Mouse (Mus musculus) lung, embryonic 15.5 days (tissue): ENCODE results near the gene Rtca. TPM values are rescaled to one million over a fixed set of nuclear protein-coding genes. Genes with fewer than 3 reads are reported as not detected.

ENCODE experiments used
- ATAC-seq: fragments of 200-750 bp; cut with Nextera tagmentation; 2 replicates; pipeline ENCODE4 v1.8.0; 2017; ENCODE audit warnings: moderate number of reproducible peaks, borderline replicate concordance; ENCODE audit not compliant: low FRiP score, low TSS enrichment; ENCODE audit errors: extremely low read depth
- H3K27ac ChIP-seq: fragments of 300-500 bp; sonication (generic); 2 replicates; pipeline ENCODE4 v1.5.1; 2015; ENCODE audit warnings: moderate library complexity, mild to moderate bottlenecking, inconsistent platforms
- H3K27me3 ChIP-seq: fragments of 300-500 bp; sonication (generic); 2 replicates; pipeline ENCODE4 v1.6.1; 2015; ENCODE audit warnings: inconsistent platforms
- H3K36me3 ChIP-seq: fragments of 300-500 bp; sonication (generic); 2 replicates; pipeline ENCODE4 v1.6.1; 2015; ENCODE audit warnings: inconsistent platforms
- H3K4me1 ChIP-seq: fragments of 300-500 bp; sonication (generic); 2 replicates; pipeline ENCODE4 v1.6.1; 2015; ENCODE audit warnings: inconsistent platforms
- H3K4me2 ChIP-seq: fragments of 300-500 bp; sonication (generic); 2 replicates; pipeline ENCODE4 v1.6.1; 2015; ENCODE audit warnings: inconsistent platforms, mild to moderate bottlenecking, moderate library complexity
- H3K4me3 ChIP-seq: fragments of 300-500 bp; sonication (generic); 2 replicates; pipeline ENCODE4 v1.5.1; 2015; ENCODE audit warnings: mild to moderate bottlenecking, inconsistent platforms
- H3K9ac ChIP-seq: fragments of 300-500 bp; sonication (generic); 2 replicates; pipeline ENCODE4 v1.6.1; 2015; ENCODE audit warnings: inconsistent platforms
- H3K9me3 ChIP-seq: fragments of 300-500 bp; sonication (generic); 2 replicates; pipeline ENCODE4 v1.6.1; 2016; ENCODE audit warnings: inconsistent platforms
- WGBS: fragments of 180-500 bp; shearing (Covaris S2); methylation state at CpG from one replicate; pipeline ENCODE4 v1.1.7; 2015; 5-methylcytosine and 5-hydroxymethylcytosine counted together
- polyA plus RNA-seq: library from polyadenylated mRNA; unstranded; fragments of >200 nt; fragmentation: Nextera tagmentation; extraction: Ambion mirVana; gene quantifications from 2 replicates; pipeline ENCODE4 v1.2.1, GENCODE M21; 2015

Rtca gene
- polyA plus RNA-seq, 1 experiment from 2014 or later: 65.1 TPM

DNA sequence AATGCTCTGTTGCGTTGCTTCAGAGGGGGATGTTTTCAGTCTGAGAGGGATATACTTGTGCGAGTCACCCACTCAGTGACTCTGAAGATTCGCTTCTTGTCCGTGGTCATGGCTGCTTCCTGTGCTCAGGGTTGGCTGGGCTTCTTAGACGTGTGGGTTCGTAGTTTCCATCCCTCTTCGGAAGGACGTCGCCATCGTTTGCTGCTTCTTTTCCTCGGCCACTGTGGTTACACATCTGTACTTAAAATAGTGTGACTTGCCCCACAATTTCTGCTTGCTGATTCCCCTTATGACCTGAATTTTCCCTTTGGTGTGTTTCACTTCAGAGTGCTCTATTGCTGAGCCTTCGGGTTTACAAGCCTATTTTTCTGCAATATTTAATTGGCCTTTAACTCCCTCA, 42.3 kb downstream of the Rtca start:
- H3K4me1 ChIP-seq: no peaks in the 10 kb centered on the region
- WGBS: 84% methylated on average over 12 of the region's 12 CpGs
- no peak for ATAC-seq

DNA sequence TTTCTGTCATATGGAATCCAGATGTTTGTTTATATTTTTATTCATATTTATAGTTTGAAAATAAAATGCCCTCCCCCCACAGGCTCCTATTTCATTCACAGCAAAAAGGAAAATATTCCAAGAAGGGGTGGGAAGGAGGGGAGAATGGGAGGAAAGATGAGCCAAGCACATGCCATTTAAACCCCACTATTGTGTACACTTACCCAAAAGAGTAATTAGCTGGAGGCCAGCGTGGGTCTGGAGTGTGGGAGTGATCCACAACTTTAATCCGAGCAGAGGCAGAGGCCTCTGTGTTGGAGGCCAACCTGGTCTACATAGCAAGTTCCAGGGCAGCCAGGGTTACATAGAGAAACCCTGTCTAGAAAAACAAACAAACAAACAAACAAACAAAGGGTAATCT, 43.7 kb downstream of the Rtca start:
- Histone ChIP-seq H3K4me3 (no peak overlapping the region), H3K9ac (no peak overlapping the region), H3K36me3 (no peaks in the 10 kb centered on the region), H3K27ac (no peak overlapping the region), H3K27me3 (no peaks in the 10 kb centered on the region), H3K9me3 (no peaks in the 10 kb centered on the region), H3K4me1 (no peaks in the 10 kb centered on the region), H3K4me2 (no peak overlapping the region)
- no peak for ATAC-seq
- WGBS: 53% methylated on average over 2 of the region's 2 CpGs

More for the DNA sequence above, 42.3 kb downstream of the Rtca start:
- H3K36me3 ChIP-seq: no peaks in the 10 kb centered on the region
- H3K27me3 ChIP-seq: no peaks in the 10 kb centered on the region
- no peak overlapping the region for H3K9ac ChIP-seq
- H3K9me3 ChIP-seq: no peaks in the 10 kb centered on the region
- no peak overlapping the region for H3K27ac ChIP-seq
- no peak overlapping the region for H3K4me2 ChIP-seq
- H3K4me3 ChIP-seq: no peak overlapping the region

- 77% methylated on average over 4 of the region's 4 CpGs for WGBS
- Histone ChIP-seq H3K4me2 (no peak overlapping the region), H3K9ac (no peak overlapping the region), H3K4me1 (no peaks in the 10 kb centered on the region), H3K9me3 (no peaks in the 10 kb centered on the region), H3K27me3 (no peaks in the 10 kb centered on the region), H3K36me3 (no peaks in the 10 kb centered on the region), H3K4me3 (no peak overlapping the region), H3K27ac (no peak overlapping the region)
- no peak for ATAC-seq
These were observed 47.0 kb downstream of the Rtca start for GRCm38 (mm10) chr3:116461053-116461452.

DNA sequence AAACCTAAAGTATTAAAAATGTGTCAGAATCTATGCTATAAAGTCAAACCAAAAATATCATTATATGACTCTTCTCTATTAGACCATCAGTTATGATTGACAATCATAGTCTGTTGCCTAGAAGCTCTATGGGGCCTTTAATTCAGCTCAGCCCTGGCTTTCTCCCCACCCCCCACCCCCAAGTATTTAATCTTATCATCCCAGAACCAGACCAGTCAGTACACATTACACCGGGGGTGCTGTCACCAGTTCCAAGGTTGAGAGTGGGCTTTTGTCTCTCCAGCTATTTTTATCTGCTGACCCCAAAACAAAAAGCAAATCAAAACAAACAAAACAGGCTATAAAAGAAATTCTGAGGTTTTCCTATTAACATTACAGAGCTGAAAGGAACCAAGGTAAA, 53.5 kb downstream of the Rtca start:
- H3K27ac ChIP-seq: no peak overlapping the region
- H3K36me3 ChIP-seq: no peaks in the 10 kb centered on the region
- H3K9ac ChIP-seq: no peak overlapping the region
- H3K4me2 ChIP-seq: no peak overlapping the region
- H3K4me1 ChIP-seq: no peaks in the 10 kb centered on the region
- ATAC-seq: no peak
- WGBS: 18% methylated on average over 1 of the region's 1 CpGs
- no peaks in the 10 kb centered on the region for H3K9me3 ChIP-seq
- no peak overlapping the region for H3K4me3 ChIP-seq
- H3K27me3 ChIP-seq: no peaks in the 10 kb centered on the region

DNA sequence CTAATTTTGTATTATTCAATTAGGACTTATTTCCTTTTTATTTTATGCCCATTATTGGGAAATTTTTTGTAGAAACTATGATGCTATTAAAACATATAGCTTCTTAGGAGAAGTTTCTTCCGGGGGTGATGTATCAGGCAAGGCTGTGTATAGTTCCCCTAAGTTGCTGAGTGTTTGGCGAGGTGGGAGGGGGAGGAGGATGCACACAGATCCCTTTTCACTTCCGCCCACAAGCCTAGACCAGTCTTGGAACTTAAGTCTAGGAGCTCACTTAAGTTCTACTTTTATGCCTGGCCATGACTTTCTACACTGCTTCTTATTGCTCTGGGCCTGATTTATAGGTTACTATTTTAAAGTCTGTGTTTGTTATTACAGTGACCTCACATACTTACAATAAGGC, 57.3 kb downstream of the Rtca start:
- Histone ChIP-seq H3K9me3 (no peaks in the 10 kb centered on the region), H3K4me1 (no peaks in the 10 kb centered on the region), H3K36me3 (no peaks in the 10 kb centered on the region), H3K27me3 (no peaks in the 10 kb centered on the region), H3K4me3 (no peak overlapping the region), H3K4me2 (no peak overlapping the region), H3K9ac (no peak overlapping the region), H3K27ac (no peak overlapping the region)
- no peak for ATAC-seq
- 77% methylated on average over 3 of the region's 3 CpGs for WGBS

- Histone ChIP-seq H3K27me3 (no peaks in the 10 kb centered on the region), H3K4me1 (no peaks in the 10 kb centered on the region), H3K9ac (no peak overlapping the region), H3K27ac (no peak overlapping the region), H3K9me3 (no peaks in the 10 kb centered on the region), H3K4me3 (no peak overlapping the region), H3K36me3 (no peaks in the 10 kb centered on the region), H3K4me2 (no peak overlapping the region)
- ATAC-seq: no peak
- WGBS: 70% methylated on average over 9 of the region's 9 CpGs
These were observed 63.7 kb downstream of the Rtca start for GRCm38 (mm10) chr3:116444327-116444726.

GRCm38 (mm10) chr3:116442788-116443187, 65.2 kb downstream of the Rtca start:
- no peak for ATAC-seq
- H3K4me2 ChIP-seq: no peak overlapping the region
- no peak overlapping the region for H3K4me3 ChIP-seq
- H3K4me1 ChIP-seq: no peaks in the 10 kb centered on the region
- no peaks in the 10 kb centered on the region for H3K36me3 ChIP-seq
- no peak overlapping the region for H3K27ac ChIP-seq
- H3K9me3 ChIP-seq: no peaks in the 10 kb centered on the region
- 67% methylated on average over 1 of the region's 1 CpGs for WGBS
- H3K27me3 ChIP-seq: no peaks in the 10 kb centered on the region
- H3K9ac ChIP-seq: no peak overlapping the region

DNA sequence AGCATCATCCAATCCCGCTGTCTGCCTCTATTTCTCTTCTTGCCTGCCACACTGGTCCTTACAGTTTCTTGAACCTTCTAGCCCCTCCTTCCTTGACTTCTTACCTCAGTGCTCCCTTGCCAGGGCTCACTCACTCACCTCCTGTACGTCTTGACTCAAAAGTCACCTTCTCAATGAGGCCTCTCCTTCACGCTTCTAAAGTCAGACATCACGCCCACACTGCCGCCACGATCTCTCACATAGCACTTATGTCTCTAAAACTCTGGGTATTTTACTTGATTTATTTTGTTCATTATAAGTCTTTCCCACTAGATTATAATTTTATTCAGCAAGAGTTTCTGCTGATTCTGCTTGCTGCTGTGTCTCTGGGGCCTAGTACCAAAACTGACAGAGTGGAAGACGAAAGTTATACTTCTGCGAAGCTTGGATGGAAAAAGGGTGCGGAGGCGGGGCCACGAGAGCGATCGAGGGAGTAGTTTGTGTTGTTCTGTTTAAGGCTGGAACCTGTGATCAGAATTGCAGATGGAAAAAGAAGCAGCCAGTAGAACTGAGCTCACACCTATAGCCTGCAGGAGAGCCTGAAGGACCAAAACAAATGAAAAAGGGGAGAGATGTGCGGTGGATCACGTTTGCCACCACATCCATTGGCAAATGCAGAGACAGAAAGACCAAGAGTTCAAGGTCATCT, 66.3 kb downstream of the Rtca start:
- Histone ChIP-seq H3K4me1 (no peaks in the 10 kb centered on the region), H3K4me2 (no peak overlapping the region), H3K27me3 (no peaks in the 10 kb centered on the region), H3K9ac (no peak overlapping the region), H3K27ac (no peak overlapping the region), H3K4me3 (no peak overlapping the region), H3K9me3 (no peaks in the 10 kb centered on the region), H3K36me3 (no peaks in the 10 kb centered on the region)
- WGBS: 89% methylated on average over 15 of the region's 15 CpGs
- no peak for ATAC-seq

DNA sequence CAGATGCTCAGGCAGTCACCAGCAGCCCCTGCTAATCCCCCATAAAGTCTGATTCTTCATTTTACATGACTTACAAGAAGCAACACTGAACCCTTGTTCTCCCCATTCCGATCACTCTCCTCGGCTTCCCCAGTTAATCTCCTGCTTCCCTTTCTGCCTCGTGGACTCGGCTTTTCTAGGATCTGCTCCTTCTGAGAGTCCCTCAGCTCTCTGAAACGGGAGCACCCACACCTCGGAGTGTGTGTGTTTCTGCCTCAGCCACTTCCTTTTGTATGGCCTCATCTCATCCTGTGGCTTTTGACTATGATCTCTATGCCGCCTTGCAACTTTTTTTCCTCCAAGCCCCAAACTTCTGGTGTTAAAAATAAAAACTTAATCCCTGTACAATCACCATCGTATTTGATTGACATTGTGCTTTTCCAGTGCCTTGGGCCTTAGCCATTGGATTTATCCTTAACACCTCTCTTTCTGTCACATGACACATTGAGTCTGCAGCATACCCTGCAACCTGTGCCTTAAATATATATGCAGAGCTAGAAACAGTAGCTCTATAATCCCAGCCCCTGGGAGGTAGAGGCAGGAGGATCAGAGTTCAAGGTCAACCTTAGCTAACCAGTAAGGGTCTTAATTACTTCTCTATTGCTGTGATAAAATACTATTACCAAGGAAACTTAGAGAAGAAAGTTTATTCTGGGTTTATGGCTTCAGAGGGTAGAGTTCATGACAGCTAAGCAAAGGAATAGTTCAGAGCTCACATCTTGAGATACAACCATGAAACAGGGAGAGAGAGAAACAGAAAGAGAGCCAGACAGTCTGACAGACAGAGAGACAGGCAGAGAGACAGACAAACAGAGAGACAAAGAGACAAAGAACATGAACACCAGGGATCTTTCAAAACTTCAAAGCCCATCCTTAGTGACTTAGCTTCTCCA, 67.7 kb downstream of the Rtca start:
- no peak overlapping the region for H3K27ac ChIP-seq
- no peaks in the 10 kb centered on the region for H3K27me3 ChIP-seq
- no peaks in the 10 kb centered on the region for H3K36me3 ChIP-seq
- H3K9ac ChIP-seq: no peak overlapping the region
- H3K4me1 ChIP-seq: no peaks in the 10 kb centered on the region
- H3K9me3 ChIP-seq: no peaks in the 10 kb centered on the region
- no peak for ATAC-seq
- no peak overlapping the region for H3K4me2 ChIP-seq
- no peak overlapping the region for H3K4me3 ChIP-seq
- WGBS: 68% methylated on average over 8 of the region's 8 CpGs

Other genes starting within 250 kb of the Rtca start
- 7.4 and 8.3 TPM in 2 replicates for gene Cdc14a, start 84.2 kb downstream of the Rtca start, polyA plus RNA-seq
- 17.3 TPM in 2 replicates for gene Dbt, start 4.9 kb upstream of the Rtca start, polyA plus RNA-seq
- gene Lrrc39, start 54.8 kb upstream of the Rtca start, polyA plus RNA-seq: 0.78 and 0.80 TPM in 2 replicates
- 24.5 and 26.0 TPM in 2 replicates for gene Sass6, start 86.8 kb upstream of the Rtca start, polyA plus RNA-seq
- 24.0 and 24.9 TPM in 2 replicates for gene Trmt13, start 106.4 kb upstream of the Rtca start, polyA plus RNA-seq
- gene Mfsd14a, start 154.5 kb upstream of the Rtca start, polyA plus RNA-seq: 86.0 TPM in 2 replicates
- not detected in 2 replicates for gene Gm43191, start 173.1 kb upstream of the Rtca start, polyA plus RNA-seq
- gene Slc35a3, start 204.6 kb upstream of the Rtca start, polyA plus RNA-seq: 13.2 and 13.3 TPM in 2 replicates